Mouse (Mus musculus): Measurements from ENCODE around the gene Sema6c. TPM values are rescaled to one million over a fixed set of nuclear protein-coding genes. Genes with fewer than 3 reads are reported as not detected.

Gene Sema6c
- polyA plus RNA-seq, 1 experiment from 2014 or later = 2.0 TPM

DNA sequence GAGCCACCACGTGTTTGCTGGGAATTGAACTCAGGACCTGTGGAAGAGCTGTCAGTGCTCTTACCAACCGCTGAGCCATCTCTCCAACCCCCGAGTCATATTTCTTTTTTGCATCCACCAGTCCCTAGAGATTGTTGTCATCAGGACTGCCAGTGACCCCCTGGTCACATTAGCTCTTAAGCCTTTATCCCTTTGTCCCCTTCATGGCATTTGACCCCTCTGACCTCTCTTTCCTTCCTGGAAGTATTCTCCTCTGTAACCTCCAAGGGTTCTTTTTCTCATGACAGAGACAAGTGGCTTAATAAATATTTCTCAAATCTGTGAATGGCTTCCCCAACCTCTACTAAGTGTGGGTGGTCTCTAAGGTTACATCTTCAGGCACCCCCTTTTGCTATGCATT is 12.3 kb upstream of the Sema6c start:
- Histone ChIP-seq H3K9me3 (replicated peaks) (no peaks in the 10 kb centered on the region), H3K4me3 (no peak overlapping the region), H3K36me3 (no peaks in the 10 kb centered on the region), H3K27ac (no peak overlapping the region), H3K27me3 (no peaks in the 10 kb centered on the region), H3K4me2 (no peak overlapping the region), H3K4me1 (replicated peaks) (no peaks in the 10 kb centered on the region), H3K9ac (no peak overlapping the region)
- ATAC-seq (replicated peaks; ENCODE audit: insufficient number of reproducible peaks, insufficient read depth, low FRiP score, low read depth) = no peak
- 67% methylated on average over 3 of the region's 3 CpGs for WGBS

DNA sequence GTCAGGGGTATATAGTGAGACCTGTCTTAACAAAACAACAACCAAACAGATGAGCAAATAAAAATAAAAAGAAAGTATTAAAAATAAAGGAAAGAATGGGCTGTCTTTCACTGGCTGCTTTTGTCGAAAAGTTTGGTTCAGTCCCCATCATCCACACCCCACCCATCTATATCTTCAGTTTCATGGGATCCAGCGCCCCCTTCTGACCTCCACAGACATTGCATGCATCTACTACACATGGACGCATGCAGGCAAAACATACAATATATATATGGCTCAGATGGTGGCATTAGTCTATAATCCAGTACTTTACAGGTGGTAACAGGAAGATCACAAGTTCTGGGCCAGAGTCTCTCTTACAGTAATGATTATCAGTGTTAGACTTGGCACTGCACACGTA is 6.4 kb upstream of the Sema6c start:
- H3K4me3 ChIP-seq = no peak overlapping the region
- no peaks in the 10 kb centered on the region for H3K27me3 ChIP-seq
- no peaks in the 10 kb centered on the region for H3K4me1 ChIP-seq (replicated peaks)
- H3K27ac ChIP-seq = no peak overlapping the region
- no peak overlapping the region for H3K9ac ChIP-seq
- H3K36me3 ChIP-seq = no peaks in the 10 kb centered on the region
- H3K4me2 ChIP-seq = no peak overlapping the region
- ATAC-seq (replicated peaks; ENCODE audit: insufficient number of reproducible peaks, insufficient read depth, low FRiP score, low read depth) = no peak
- H3K9me3 ChIP-seq (replicated peaks) = no peaks in the 10 kb centered on the region
- 52% methylated on average over 4 of the region's 4 CpGs for WGBS

DNA sequence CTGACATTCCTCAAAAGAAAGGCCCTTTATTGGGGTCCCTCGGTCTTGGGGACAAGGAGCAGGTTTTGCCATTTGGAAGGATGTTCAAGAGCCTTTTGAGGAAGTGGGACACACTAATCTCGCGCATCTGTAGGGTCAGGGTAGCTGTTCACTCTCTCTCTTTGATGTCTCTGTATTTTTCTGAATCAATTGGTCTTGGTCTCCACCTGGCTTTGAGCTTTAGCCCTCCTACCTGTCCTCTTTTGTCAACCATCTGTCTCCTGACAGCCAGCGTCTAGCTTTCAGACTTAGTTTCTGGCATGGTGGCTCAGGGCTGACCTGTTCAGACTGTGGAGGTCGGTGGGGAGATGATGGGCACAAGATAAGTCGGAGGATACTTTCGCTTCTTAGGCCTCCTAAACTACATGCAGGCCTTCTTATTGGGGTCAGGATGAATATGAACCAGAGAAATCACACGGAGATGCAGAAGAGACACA is 708 bp upstream of the Sema6c start:
- Histone ChIP-seq H3K4me3 (peak overlapping the region; percentile 79), H3K27ac (no peak overlapping the region), H3K9me3 (replicated peaks) (no peaks in the 10 kb centered on the region), H3K36me3 (no peaks in the 10 kb centered on the region), H3K27me3 (0 out of 2 replicates have a peak, but pooled peaks cover 7% of the 10 kb centered on the region), H3K4me1 (replicated peaks) (peaks cover 43% of the 10 kb centered on the region), H3K4me2 (peak overlapping the region; percentile 98), H3K9ac (peak overlapping the region; percentile 54)
- 15% methylated on average over 8 of the region's 8 CpGs for WGBS
- no peak for ATAC-seq (replicated peaks; ENCODE audit: insufficient number of reproducible peaks, insufficient read depth, low FRiP score, low read depth)

DNA sequence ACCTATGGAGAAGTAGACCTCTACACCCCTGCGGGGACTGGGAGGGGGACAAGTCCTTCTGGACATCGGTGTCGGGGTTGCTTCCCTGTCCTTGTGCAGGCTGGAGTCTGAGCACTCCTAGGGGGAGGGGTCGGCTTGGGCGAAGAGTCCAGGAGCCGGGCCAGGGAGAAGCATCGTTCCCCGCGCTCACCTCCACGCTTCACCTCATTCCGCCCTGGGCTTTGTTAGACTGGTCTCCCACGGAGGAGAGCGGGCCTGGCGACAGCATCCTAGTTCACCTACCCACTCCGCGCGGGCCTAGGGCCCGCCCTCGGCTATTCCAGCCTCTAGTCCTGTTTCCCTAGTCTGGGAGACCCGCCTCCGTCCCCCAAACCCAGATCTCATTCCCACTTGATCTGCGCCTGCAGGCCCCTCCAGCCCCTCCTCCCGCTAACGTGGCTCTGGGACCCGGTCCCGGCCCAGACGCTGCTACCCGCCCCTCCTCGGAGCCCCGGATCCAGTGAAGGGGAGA is 839 bp downstream of the Sema6c start:
- Histone ChIP-seq H3K9me3 (replicated peaks) (no peaks in the 10 kb centered on the region), H3K9ac (peak overlapping the region; percentile 74), H3K27me3 (0 out of 2 replicates have a peak, but pooled peaks cover 7% of the 10 kb centered on the region), H3K4me3 (peak overlapping the region; percentile 79), H3K4me2 (peak overlapping the region; percentile 98), H3K27ac (no peak overlapping the region), H3K4me1 (replicated peaks) (peaks cover 49% of the 10 kb centered on the region), H3K36me3 (no peaks in the 10 kb centered on the region)
- WGBS = 1% methylated on average over 30 of the region's 30 CpGs
- ATAC-seq (replicated peaks; ENCODE audit: insufficient number of reproducible peaks, insufficient read depth, low FRiP score, low read depth) = no peak

DNA sequence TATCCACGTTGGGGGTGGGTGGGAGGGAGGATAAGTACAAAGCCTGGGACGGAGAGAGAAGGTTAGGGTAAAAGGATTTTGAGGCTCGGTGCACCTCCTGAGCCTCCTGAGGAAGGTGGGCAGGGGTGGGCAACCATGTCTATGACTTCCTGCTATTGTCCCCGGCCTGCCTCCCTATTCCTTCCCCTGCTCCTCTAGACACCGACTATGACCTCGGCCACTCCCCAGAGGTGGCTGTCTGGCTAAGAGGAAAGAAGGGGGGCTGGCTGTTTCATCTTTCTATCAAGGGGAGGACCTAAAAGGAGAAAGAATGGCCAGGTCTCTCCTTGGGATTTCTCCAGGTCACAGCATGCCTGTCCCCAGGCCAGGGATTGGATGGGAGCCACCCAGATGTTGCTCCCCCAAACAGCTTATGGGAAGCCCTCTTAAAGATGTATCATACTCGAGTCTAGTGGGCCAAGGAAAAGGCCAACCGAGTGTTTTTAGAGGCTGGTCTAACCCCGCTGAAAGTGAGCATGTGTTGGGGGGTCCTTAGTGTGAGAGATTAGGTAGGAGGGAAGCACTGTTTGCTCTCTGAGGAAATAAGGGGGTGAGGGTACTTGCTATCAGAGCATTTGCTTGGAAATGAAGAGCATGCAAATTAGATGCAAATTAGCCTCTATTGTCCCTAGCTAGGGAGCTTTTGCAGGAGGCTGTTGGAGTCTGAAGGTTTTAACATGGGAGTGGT is 1.5 kb downstream of the Sema6c start:
- no peaks in the 10 kb centered on the region for H3K9me3 ChIP-seq (replicated peaks)
- peak overlapping the region; percentile 74 for H3K9ac ChIP-seq
- no peaks in the 10 kb centered on the region for H3K36me3 ChIP-seq
- peaks cover 49% of the 10 kb centered on the region for H3K4me1 ChIP-seq (replicated peaks)
- H3K27me3 ChIP-seq = 0 out of 2 replicates have a peak, but pooled peaks cover 7% of the 10 kb centered on the region
- 25% methylated on average over 9 of the region's 9 CpGs for WGBS
- no peak for ATAC-seq (replicated peaks; ENCODE audit: insufficient number of reproducible peaks, insufficient read depth, low FRiP score, low read depth)
- peak overlapping the region; percentile 79 for H3K4me3 ChIP-seq
- H3K27ac ChIP-seq = no peak overlapping the region
- H3K4me2 ChIP-seq = peak overlapping the region; percentile 98

DNA sequence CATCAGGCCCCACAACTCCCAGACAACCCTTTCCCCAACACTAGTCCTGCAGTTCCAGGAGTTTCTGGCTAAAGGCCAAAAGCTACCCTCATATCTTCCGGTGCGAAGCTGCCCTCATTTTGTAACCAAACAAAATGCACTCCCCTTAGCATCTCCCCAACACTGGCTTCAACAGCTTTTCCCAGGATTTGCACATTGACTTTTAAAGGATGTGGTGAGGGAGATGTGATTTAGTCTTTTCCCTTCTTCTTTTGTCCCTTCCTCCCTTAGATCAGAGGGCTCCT is 2.0 kb downstream of the Sema6c start:
- Histone ChIP-seq H3K9me3 (replicated peaks) (no peaks in the 10 kb centered on the region), H3K9ac (no peak overlapping the region), H3K4me2 (peak overlapping the region; percentile 98), H3K4me1 (replicated peaks) (peaks cover 49% of the 10 kb centered on the region), H3K36me3 (no peaks in the 10 kb centered on the region), H3K27me3 (0 out of 2 replicates have a peak, but pooled peaks cover 10% of the 10 kb centered on the region), H3K4me3 (peak overlapping the region; percentile 79; the same call in 1 of the 2 replicates), H3K27ac (no peak overlapping the region)
- WGBS = 39% methylated on average over 2 of the region's 2 CpGs
- no peak for ATAC-seq (replicated peaks; ENCODE audit: insufficient number of reproducible peaks, insufficient read depth, low FRiP score, low read depth)

DNA sequence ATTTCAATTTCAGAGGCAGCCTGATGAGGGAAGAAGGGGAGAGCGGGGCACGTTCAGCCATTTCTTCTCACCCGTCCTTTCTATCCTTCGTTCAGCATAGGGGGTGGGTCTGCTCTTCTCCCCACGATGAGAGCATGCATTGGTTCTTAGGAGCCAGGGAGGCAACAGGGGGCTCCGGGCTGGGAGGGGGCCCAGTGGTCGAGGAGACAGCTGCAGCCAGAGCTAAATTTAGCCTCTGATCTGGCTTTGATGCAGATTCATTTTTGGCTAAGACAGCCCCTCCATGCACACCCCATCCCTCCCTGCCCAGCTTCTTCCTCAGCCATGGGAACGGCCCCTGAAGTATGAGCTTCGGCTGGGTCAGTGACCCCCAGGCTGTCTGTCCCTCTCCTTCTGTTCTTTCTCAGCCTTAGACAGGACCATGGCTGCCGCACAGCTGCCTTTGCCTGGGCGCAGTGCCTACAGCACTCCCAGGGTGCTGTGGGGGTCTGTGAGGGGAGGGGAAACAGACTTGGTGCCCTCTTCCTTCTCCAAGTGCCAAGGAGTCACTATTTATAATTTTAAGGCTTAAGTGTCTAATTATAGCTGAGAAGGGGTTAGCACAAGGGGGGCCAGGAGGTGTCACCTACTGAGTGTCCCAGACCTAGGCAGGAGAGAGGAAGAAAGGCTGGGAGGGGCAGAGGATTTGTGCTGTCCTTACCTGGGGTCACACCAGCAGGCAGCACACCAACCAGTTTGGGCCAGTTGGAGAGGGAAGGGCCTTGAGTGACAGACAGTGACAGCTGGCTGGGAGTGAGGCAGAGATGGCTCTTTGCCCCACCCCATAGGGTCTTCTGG is 3.4 kb downstream of the Sema6c start:
- peak overlapping the region; percentile 16; the same call in 1 of the 2 replicates for H3K4me2 ChIP-seq
- H3K4me1 ChIP-seq (replicated peaks) = peaks cover 49% of the 10 kb centered on the region
- H3K9me3 ChIP-seq (replicated peaks) = no peaks in the 10 kb centered on the region
- 0 out of 2 replicates have a peak, but pooled peaks cover 19% of the 10 kb centered on the region for H3K27me3 ChIP-seq
- H3K9ac ChIP-seq = no peak overlapping the region
- WGBS = 41% methylated on average over 11 of the region's 11 CpGs
- H3K4me3 ChIP-seq = no peak overlapping the region
- no peaks in the 10 kb centered on the region for H3K36me3 ChIP-seq
- H3K27ac ChIP-seq = no peak overlapping the region
- ATAC-seq (replicated peaks; ENCODE audit: insufficient number of reproducible peaks, insufficient read depth, low FRiP score, low read depth) = no peak

DNA sequence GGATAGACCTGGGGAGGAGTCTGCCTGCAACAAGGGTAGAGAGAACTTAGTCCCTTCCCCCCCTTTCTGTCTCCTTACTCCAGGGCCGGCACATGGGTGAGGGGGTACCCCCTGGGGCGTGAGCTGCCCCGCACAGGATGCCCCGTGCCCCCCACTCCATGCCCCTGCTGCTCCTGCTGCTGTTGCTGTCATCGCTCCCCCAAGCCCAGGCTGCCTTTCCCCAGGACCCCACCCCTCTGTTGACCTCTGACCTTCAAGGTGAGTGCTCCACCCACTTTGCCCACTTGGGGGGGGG is 3.9 kb downstream of the Sema6c start:
- Histone ChIP-seq H3K9me3 (replicated peaks) (no peaks in the 10 kb centered on the region), H3K4me2 (no peak overlapping the region), H3K27me3 (0 out of 2 replicates have a peak, but pooled peaks cover 19% of the 10 kb centered on the region), H3K36me3 (no peaks in the 10 kb centered on the region), H3K9ac (no peak overlapping the region), H3K27ac (no peak overlapping the region), H3K4me1 (replicated peaks) (peaks cover 49% of the 10 kb centered on the region), H3K4me3 (no peak overlapping the region)
- WGBS = 77% methylated on average over 5 of the region's 5 CpGs
- no peak for ATAC-seq (replicated peaks; ENCODE audit: insufficient number of reproducible peaks, insufficient read depth, low FRiP score, low read depth)

DNA sequence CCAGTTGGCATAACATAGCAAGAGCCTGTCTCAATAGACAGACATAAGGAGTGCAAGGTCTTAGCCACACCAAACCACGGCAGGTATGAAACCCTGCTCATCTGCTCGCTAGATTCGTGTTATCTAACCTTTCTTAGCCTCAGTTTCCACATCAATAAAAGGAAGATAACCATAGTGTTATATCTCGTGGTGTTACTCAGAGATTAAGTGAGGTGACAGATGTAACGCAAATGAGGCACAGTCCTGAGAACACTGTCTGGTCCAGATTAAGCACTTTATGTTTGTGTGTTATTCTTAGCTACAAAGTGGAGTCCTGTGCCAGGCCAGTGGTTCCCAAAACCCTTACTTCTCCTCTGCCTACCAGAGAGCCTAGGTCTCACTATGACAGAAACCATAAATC is 4.6 kb downstream of the Sema6c start:
- Histone ChIP-seq H3K27ac (no peak overlapping the region), H3K4me3 (no peak overlapping the region), H3K4me2 (no peak overlapping the region), H3K9me3 (replicated peaks) (no peaks in the 10 kb centered on the region), H3K36me3 (no peaks in the 10 kb centered on the region), H3K27me3 (peaks cover 22% of the 10 kb centered on the region; the same call in 1 of the 2 replicates), H3K4me1 (replicated peaks) (peaks cover 46% of the 10 kb centered on the region), H3K9ac (no peak overlapping the region)
- WGBS = 53% methylated on average over 5 of the region's 5 CpGs
- no peak for ATAC-seq (replicated peaks; ENCODE audit: insufficient number of reproducible peaks, insufficient read depth, low FRiP score, low read depth)

DNA sequence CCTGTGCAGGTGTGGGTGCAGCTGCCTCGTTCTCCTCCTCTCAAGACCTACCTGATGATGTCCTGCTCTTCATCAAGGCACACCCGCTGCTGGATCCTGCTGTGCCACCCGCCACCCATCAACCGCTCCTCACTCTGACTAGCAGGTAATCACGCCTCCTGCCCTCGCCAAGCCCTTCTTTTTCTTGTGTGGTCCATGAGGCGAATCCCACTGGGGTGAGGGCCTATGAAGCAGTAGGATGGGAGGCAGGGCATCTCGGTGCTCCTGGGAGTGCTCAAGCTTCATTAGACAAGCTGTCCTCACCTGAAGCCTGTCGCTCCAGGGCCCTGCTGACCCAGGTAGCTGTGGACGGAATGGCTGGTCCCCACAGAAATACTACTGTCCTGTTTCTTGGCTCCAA is 9.7 kb downstream of the Sema6c start:
- no peak overlapping the region for H3K27ac ChIP-seq
- no peak overlapping the region for H3K9ac ChIP-seq
- 88% methylated on average over 10 of the region's 10 CpGs for WGBS
- H3K9me3 ChIP-seq (replicated peaks) = no peaks in the 10 kb centered on the region
- ATAC-seq (replicated peaks; ENCODE audit: insufficient number of reproducible peaks, insufficient read depth, low FRiP score, low read depth) = no peak
- H3K27me3 ChIP-seq = peaks cover 49% of the 10 kb centered on the region
- no peaks in the 10 kb centered on the region for H3K36me3 ChIP-seq
- H3K4me1 ChIP-seq (replicated peaks) = peaks cover 21% of the 10 kb centered on the region
- H3K4me3 ChIP-seq = no peak overlapping the region
- no peak overlapping the region for H3K4me2 ChIP-seq

DNA sequence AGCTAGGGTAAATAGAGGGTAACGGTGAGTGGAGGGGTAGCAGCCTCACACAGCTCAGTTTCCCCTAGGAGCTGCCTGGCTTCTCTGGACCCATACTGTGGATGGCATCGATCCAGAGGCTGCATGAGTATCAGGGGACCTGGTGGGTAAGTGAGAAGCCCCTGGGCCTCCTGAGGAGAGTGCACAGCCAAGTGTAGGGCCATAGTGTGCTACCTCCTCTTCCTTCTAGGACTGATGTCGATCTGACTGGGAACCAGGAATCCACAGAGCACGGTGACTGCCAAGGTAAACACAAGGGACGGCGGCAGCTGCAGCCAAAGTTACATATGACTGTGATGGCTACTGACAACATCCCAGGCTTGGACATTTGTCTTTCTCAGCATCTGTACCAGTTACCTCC is 10.8 kb downstream of the Sema6c start:
- H3K4me1 ChIP-seq (replicated peaks) = peaks cover 19% of the 10 kb centered on the region
- 64% methylated on average over 6 of the region's 6 CpGs for WGBS
- H3K4me3 ChIP-seq = no peak overlapping the region
- no peak overlapping the region for H3K4me2 ChIP-seq
- ATAC-seq (replicated peaks; ENCODE audit: insufficient number of reproducible peaks, insufficient read depth, low FRiP score, low read depth) = no peak
- no peak overlapping the region for H3K27ac ChIP-seq
- H3K36me3 ChIP-seq = no peaks in the 10 kb centered on the region
- H3K27me3 ChIP-seq = peaks cover 54% of the 10 kb centered on the region
- no peaks in the 10 kb centered on the region for H3K9me3 ChIP-seq (replicated peaks)
- H3K9ac ChIP-seq = no peak overlapping the region
